Mouse (Mus musculus): ENCODE data around the gene Zfr2. TPM values are rescaled to one million over a fixed set of nuclear protein-coding genes. Genes with fewer than 3 reads are reported as not detected.

Gene Zfr2
- polyA plus RNA-seq (2014; fragmentation: Nextera tagmentation; extraction: Ambion mirVana), result 21.1 and 25.1 TPM in 2 replicates

DNA sequence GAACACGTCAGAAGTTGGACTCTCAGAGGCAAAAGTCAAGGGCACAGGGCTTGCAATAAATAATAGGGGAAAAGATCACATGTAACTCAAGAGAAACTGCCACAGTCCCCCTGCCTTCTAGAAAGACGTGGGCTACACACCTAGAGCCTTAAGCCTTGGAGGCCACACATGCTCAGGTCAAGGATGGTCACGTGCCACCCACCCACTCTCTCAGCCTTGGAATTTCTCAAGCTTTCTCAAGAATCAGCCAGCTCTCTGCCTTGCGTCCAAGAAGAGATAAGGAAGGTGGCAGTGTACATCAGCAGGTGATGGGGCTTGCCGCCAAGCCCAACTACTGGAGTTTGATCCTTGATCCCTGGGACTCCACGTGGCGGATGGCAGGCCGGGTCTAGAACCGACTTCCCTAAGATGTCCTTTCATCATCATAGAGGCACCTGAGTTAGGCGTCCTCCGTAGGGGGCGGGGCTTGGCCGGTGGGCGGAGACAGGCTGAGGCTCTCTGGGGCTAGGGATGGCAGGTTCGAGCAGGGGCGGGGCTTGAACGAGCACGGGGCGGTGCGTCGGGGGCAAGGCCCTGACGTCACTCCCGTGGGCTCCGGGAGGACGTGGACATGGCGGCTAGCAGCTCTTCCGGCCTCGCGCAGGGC, at the start of gene Zfr2:
Gene Zfr2 (plus strand): TSS at position 576 of the 646 bp plus-strand sequence.
- H3K27me3 ChIP-seq (ENCODE audit: control insufficient read depth, insufficient read depth, low read length), result no peaks in the 10 kb centered on the region
- H3K27ac ChIP-seq (ENCODE audit: low read depth, low read length), result no peak within 1 kb of the TSS; the same call in 1 of the 2 replicates
- H3K4me2 ChIP-seq (ENCODE audit: low read depth, low read length), result peak within 1 kb of the TSS; percentile 71
- peak within 1 kb of the TSS; percentile 64 for H3K4me3 ChIP-seq (ENCODE audit: low read depth, low read length)
- no peaks in the 10 kb centered on the region for H3K9me3 ChIP-seq (ENCODE audit: control insufficient read depth, low read length)
- peak; percentile 70 for ATAC-seq (ENCODE audit: low read depth)
- no peaks in the 10 kb centered on the region for H3K36me3 ChIP-seq (ENCODE audit: control insufficient read depth, insufficient read depth, low read length)
- H3K9ac ChIP-seq (replicated peaks; ENCODE audit: low read depth, low read length), result peak within 1 kb of the TSS; percentile 78
- WGBS, result 10% methylated on average over 29 of the region's 29 CpGs
- peaks cover 33% of the 10 kb centered on the region for H3K4me1 ChIP-seq (ENCODE audit: control insufficient read depth, insufficient read depth, low read length)

GRCm38 (mm10) chr10:81183805-81184204, 49.1 kb upstream of the Zfr2 start, which contains the start of gene 4930442H23Rik:
TSS of gene 4930442H23Rik (minus strand) at chr10:81183849.
- 86% methylated on average over 5 of the region's 5 CpGs for WGBS
- Histone ChIP-seq H3K36me3 (ENCODE audit: control insufficient read depth, insufficient read depth, low read length) (peaks cover 42% of the 10 kb centered on the region), H3K27ac (ENCODE audit: low read depth, low read length) (peak within 1 kb of the TSS; percentile 88), H3K4me3 (ENCODE audit: low read depth, low read length) (peak within 1 kb of the TSS; percentile 66), H3K4me2 (ENCODE audit: low read depth, low read length) (peak within 1 kb of the TSS; percentile 62), H3K9me3 (ENCODE audit: control insufficient read depth, low read length) (no peaks in the 10 kb centered on the region), H3K9ac (replicated peaks; ENCODE audit: low read depth, low read length) (peak within 1 kb of the TSS; percentile 64), H3K4me1 (ENCODE audit: control insufficient read depth, insufficient read depth, low read length) (peaks cover 7% of the 10 kb centered on the region), H3K27me3 (ENCODE audit: control insufficient read depth, insufficient read depth, low read length) (no peaks in the 10 kb centered on the region)
- no peak for ATAC-seq (ENCODE audit: low read depth)

GRCm38 (mm10) chr10:81184765-81185164, 48.2 kb upstream of the Zfr2 start:
- Histone ChIP-seq H3K9me3 (ENCODE audit: control insufficient read depth, low read length) (no peaks in the 10 kb centered on the region), H3K4me2 (ENCODE audit: low read depth, low read length) (no peak overlapping the region), H3K27me3 (ENCODE audit: control insufficient read depth, insufficient read depth, low read length) (no peaks in the 10 kb centered on the region), H3K4me3 (ENCODE audit: low read depth, low read length) (no peak overlapping the region), H3K36me3 (ENCODE audit: control insufficient read depth, insufficient read depth, low read length) (peaks cover 34% of the 10 kb centered on the region), H3K4me1 (ENCODE audit: control insufficient read depth, insufficient read depth, low read length) (peaks cover 7% of the 10 kb centered on the region), H3K9ac (replicated peaks; ENCODE audit: low read depth, low read length) (no peak overlapping the region), H3K27ac (ENCODE audit: low read depth, low read length) (no peak overlapping the region)
- ATAC-seq (ENCODE audit: low read depth), result no peak
- WGBS, result 60% methylated on average over 4 of the region's 4 CpGs

DNA sequence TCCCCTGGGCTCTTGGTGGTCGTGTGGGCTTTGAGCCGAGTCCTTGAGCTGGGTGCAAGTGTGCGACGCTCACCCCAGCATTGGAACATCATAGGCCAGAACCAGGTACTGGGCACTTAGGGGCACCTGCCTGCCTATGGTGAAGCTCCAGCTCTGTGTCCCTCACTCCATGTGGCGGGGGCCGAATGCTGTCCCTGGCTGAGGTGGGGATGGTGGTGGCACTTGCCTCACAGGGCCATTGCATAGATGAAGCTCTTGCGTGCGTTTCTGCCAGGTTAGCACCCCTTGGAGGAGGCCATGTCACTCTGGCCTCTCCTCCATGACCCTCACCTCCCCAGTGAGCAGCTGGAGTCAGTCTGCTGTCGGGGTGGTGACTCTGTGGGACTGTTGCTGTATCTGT, 45.8 kb upstream of the Zfr2 start:
- H3K36me3 ChIP-seq (ENCODE audit: control insufficient read depth, insufficient read depth, low read length), result peaks cover 19% of the 10 kb centered on the region
- H3K27ac ChIP-seq (ENCODE audit: low read depth, low read length), result no peak overlapping the region
- H3K4me1 ChIP-seq (ENCODE audit: control insufficient read depth, insufficient read depth, low read length), result peaks cover 7% of the 10 kb centered on the region
- no peaks in the 10 kb centered on the region for H3K9me3 ChIP-seq (ENCODE audit: control insufficient read depth, low read length)
- H3K27me3 ChIP-seq (ENCODE audit: control insufficient read depth, insufficient read depth, low read length), result no peaks in the 10 kb centered on the region
- H3K4me2 ChIP-seq (ENCODE audit: low read depth, low read length), result no peak overlapping the region
- H3K9ac ChIP-seq (replicated peaks; ENCODE audit: low read depth, low read length), result no peak overlapping the region
- H3K4me3 ChIP-seq (ENCODE audit: low read depth, low read length), result no peak overlapping the region
- 94% methylated on average over 9 of the region's 9 CpGs for WGBS
- no peak for ATAC-seq (ENCODE audit: low read depth)

DNA sequence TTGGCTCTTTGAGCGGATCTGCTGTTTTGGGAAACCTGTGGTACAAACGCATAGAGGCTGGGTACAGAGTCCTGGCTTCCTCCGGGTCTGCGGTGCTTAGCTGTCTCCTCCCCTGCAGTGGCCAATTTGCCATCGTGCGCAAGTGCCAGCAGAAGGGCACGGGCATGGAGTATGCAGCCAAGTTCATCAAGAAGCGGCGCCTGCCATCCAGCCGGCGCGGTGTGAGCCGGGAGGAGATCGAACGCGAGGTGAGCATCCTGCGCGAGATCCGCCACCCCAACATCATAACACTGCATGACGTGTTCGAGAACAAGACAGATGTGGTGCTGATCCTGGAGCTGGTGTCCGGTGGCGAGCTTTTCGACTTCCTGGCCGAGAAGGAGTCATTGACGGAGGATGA, 43.1 kb upstream of the Zfr2 start:
- H3K4me1 ChIP-seq (ENCODE audit: control insufficient read depth, insufficient read depth, low read length), result peaks cover 5% of the 10 kb centered on the region
- H3K9ac ChIP-seq (replicated peaks; ENCODE audit: low read depth, low read length), result no peak overlapping the region
- no peak for ATAC-seq (ENCODE audit: low read depth)
- no peak overlapping the region for H3K4me3 ChIP-seq (ENCODE audit: low read depth, low read length)
- H3K36me3 ChIP-seq (ENCODE audit: control insufficient read depth, insufficient read depth, low read length), result peaks cover 16% of the 10 kb centered on the region
- H3K27ac ChIP-seq (ENCODE audit: low read depth, low read length), result no peak overlapping the region
- H3K4me2 ChIP-seq (ENCODE audit: low read depth, low read length), result no peak overlapping the region
- 79% methylated on average over 26 of the region's 26 CpGs for WGBS
- H3K27me3 ChIP-seq (ENCODE audit: control insufficient read depth, insufficient read depth, low read length), result no peaks in the 10 kb centered on the region
- no peaks in the 10 kb centered on the region for H3K9me3 ChIP-seq (ENCODE audit: control insufficient read depth, low read length)

GRCm38 (mm10) chr10:81190236-81190911, 42.6 kb upstream of the Zfr2 start:
- H3K4me1 ChIP-seq (ENCODE audit: control insufficient read depth, insufficient read depth, low read length), result peaks cover 5% of the 10 kb centered on the region
- no peaks in the 10 kb centered on the region for H3K27me3 ChIP-seq (ENCODE audit: control insufficient read depth, insufficient read depth, low read length)
- H3K4me2 ChIP-seq (ENCODE audit: low read depth, low read length), result no peak overlapping the region
- no peak overlapping the region for H3K9ac ChIP-seq (replicated peaks; ENCODE audit: low read depth, low read length)
- H3K4me3 ChIP-seq (ENCODE audit: low read depth, low read length), result no peak overlapping the region
- no peak overlapping the region for H3K27ac ChIP-seq (ENCODE audit: low read depth, low read length)
- WGBS, result 70% methylated on average over 31 of the region's 31 CpGs
- ATAC-seq (ENCODE audit: low read depth), result no peak
- peaks cover 16% of the 10 kb centered on the region for H3K36me3 ChIP-seq (ENCODE audit: control insufficient read depth, insufficient read depth, low read length)
- no peaks in the 10 kb centered on the region for H3K9me3 ChIP-seq (ENCODE audit: control insufficient read depth, low read length)

- H3K27ac ChIP-seq (ENCODE audit: low read depth, low read length), result no peak overlapping the region
- H3K27me3 ChIP-seq (ENCODE audit: control insufficient read depth, insufficient read depth, low read length), result no peaks in the 10 kb centered on the region
- peaks cover 5% of the 10 kb centered on the region for H3K4me1 ChIP-seq (ENCODE audit: control insufficient read depth, insufficient read depth, low read length)
- H3K9ac ChIP-seq (replicated peaks; ENCODE audit: low read depth, low read length), result no peak overlapping the region
- peaks cover 16% of the 10 kb centered on the region for H3K36me3 ChIP-seq (ENCODE audit: control insufficient read depth, insufficient read depth, low read length)
- 68% methylated on average over 6 of the region's 6 CpGs for WGBS
- H3K4me2 ChIP-seq (ENCODE audit: low read depth, low read length), result no peak overlapping the region
- no peak for ATAC-seq (ENCODE audit: low read depth)
- no peaks in the 10 kb centered on the region for H3K9me3 ChIP-seq (ENCODE audit: control insufficient read depth, low read length)
- H3K4me3 ChIP-seq (ENCODE audit: low read depth, low read length), result no peak overlapping the region
Observed at GRCm38 (mm10) chr10:81190912-81191321, 42.0 kb upstream of the Zfr2 start.

DNA sequence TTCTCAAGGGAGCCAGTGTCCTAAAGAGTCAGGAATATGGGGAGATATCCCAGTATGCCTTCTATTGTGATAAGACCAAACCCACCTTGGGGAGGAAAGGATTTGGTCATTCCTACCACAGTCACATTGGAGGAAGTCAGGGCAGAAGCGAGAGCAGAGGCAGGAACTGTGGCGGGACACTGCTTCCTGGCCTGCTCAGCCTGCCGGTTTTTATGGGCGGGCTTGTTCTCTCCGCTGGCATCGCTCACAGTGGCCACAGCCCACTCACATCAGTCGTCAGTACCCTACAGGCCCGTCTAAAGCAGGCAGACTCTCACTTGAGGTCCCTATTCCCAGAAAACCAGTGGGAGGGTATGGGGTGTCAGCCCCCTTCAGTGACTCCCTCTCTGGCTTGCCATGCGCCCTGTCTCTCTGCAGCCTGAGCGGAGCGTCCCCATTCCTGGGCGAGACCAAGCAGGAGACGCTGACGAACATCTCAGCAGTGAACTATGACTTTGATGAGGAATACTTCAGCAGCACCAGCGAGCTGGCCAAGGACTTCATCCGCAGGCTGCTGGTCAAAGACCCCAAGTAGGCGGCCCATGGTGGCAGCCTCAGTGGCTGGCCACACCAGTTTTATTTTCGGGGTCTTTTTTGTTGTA, 41.5 kb upstream of the Zfr2 start:
- no peaks in the 10 kb centered on the region for H3K9me3 ChIP-seq (ENCODE audit: control insufficient read depth, low read length)
- WGBS, result 92% methylated on average over 18 of the region's 18 CpGs
- H3K27me3 ChIP-seq (ENCODE audit: control insufficient read depth, insufficient read depth, low read length), result no peaks in the 10 kb centered on the region
- H3K27ac ChIP-seq (ENCODE audit: low read depth, low read length), result peak overlapping the region; percentile 97
- H3K4me1 ChIP-seq (ENCODE audit: control insufficient read depth, insufficient read depth, low read length), result peaks cover 5% of the 10 kb centered on the region
- no peak overlapping the region for H3K9ac ChIP-seq (replicated peaks; ENCODE audit: low read depth, low read length)
- peaks cover 16% of the 10 kb centered on the region for H3K36me3 ChIP-seq (ENCODE audit: control insufficient read depth, insufficient read depth, low read length)
- H3K4me2 ChIP-seq (ENCODE audit: low read depth, low read length), result peak overlapping the region; percentile 98
- ATAC-seq (ENCODE audit: low read depth), result no peak
- H3K4me3 ChIP-seq (ENCODE audit: low read depth, low read length), result peak overlapping the region; percentile 56
